Mouse (Mus musculus) Patski (cell line): ENCODE data around the gene Adh4. TPM values are rescaled to one million over a fixed set of nuclear protein-coding genes. Genes with fewer than 3 reads are reported as not detected.
"Not testable (repeated sequence)": the region's sequence is repeated elsewhere in the genome, so short reads cannot be mapped to it uniquely, and the experiment has no call there.

Source experiments
- ATAC-seq: fragments of 100-300 bp; one replicate; pipeline ENCODE4 v1.8.0; 2021
- CTCF ChIA-PET: fragments of 350-600 bp; sonication (Branson Sonifier 250); formaldehyde crosslinking; loops from one replicate; lab custom pipeline; 2022; ENCODE audit warnings: inconsistent platforms; lab: Charles Lee
- POLR2A ChIA-PET: fragments of 350-600 bp; sonication (Branson Sonifier 250); formaldehyde crosslinking; loops from one replicate; lab custom pipeline; 2022; ENCODE audit warnings: antibody characterized with exemption, inconsistent platforms; lab: Charles Lee
- DNase-seq: peaks from one replicate; pipeline ENCODE4 v3.0.0-alpha.2; 2011; ENCODE audit warnings: low read depth, low spot score
- H3K27me3 ChIP-seq: fragments of 371-371 bp; one replicate; pipeline ENCODE4 v1.5.1; 2021
- CTCF ChIP-seq: fragments of 100-300 bp; IDR thresholded peaks from one replicate; pipeline ENCODE4 v1.5.1; 2021
- in situ Hi-C: fragments of 300-500 bp; cut with MboI; formaldehyde crosslinking; loops from 3 replicates; pipeline ENCODE4 v1.11.1; 2018; ENCODE audit warnings: low pct_unique_long_range_greater_than_20kb, mixed read lengths
- polyA plus RNA-seq: library from polyadenylated mRNA; unstranded; gene quantifications from one replicate; pipeline ENCODE4 v1.2.3, GENCODE M21; 2021

Gene Adh4
- polyA plus RNA-seq, 1 experiment from 2014 or later, result not detected

- in situ Hi-C loops, result loop anchor here (10.0 kb wide), 1 partner anchor 733 kb away; no protein-coding TSS in a partner anchor
- no peaks in the 10 kb centered on the region for H3K27me3 ChIP-seq
- ChIA-PET POLR2A (no interaction called here), CTCF (interaction anchor here (2.4 kb wide), 1 partner anchor 15 kb away, joined by 7 read pairs; no protein-coding TSS in a partner anchor)
- no peak for ATAC-seq
- DNase-seq, result no peak
- TF ChIP-seq CTCF, result no peak
Measured at GRCm38 (mm10) chr3:138461832-138462231, 46.6 kb downstream of the Adh4 start.

GRCm38 (mm10) chr3:138463137-138463536, 47.9 kb downstream of the Adh4 start:
- in situ Hi-C loops, result loop anchor here (10.0 kb wide), 1 partner anchor 732 kb away; no protein-coding TSS in a partner anchor
- DNase-seq (no peak), ATAC-seq (no peak)
- CTCF ChIA-PET, result interaction anchor here (0.7 to 2.4 kb wide), 6 partner anchors 9 to 446 kb away, joined by 3 to 7 read pairs (median 4); no protein-coding TSS in a partner anchor
- H3K27me3 ChIP-seq, result no peaks in the 10 kb centered on the region
- POLR2A ChIA-PET, result no interaction called here
- peak; percentile 81 for TF ChIP-seq CTCF

GRCm38 (mm10) chr3:138463807-138464206, 48.5 kb downstream of the Adh4 start:
- no peak for TF ChIP-seq CTCF
- in situ Hi-C loops, result loop anchor here (10.0 kb wide), 1 partner anchor 731 kb away; no protein-coding TSS in a partner anchor
- CTCF ChIA-PET, result interaction anchor here (0.7 to 2.4 kb wide), 5 partner anchors 8 to 18 kb away, joined by 3 to 7 read pairs (median 4); no protein-coding TSS in a partner anchor
- DNase-seq (no peak), ATAC-seq (no peak)
- H3K27me3 ChIP-seq, result no peaks in the 10 kb centered on the region
- POLR2A ChIA-PET, result no interaction called here

- POLR2A ChIA-PET, result no interaction called here
- CTCF ChIA-PET, result interaction anchor here (0.7 kb wide), 1 partner anchor 18 kb away, joined by 3 read pairs; no protein-coding TSS in a partner anchor
- DNase-seq, result no peak
- no peak for TF ChIP-seq CTCF
- in situ Hi-C loops, result loop anchor here (10.0 kb wide), 1 partner anchor 730 kb away; no protein-coding TSS in a partner anchor
- no peaks in the 10 kb centered on the region for H3K27me3 ChIP-seq
- no peak for ATAC-seq
Measured at GRCm38 (mm10) chr3:138464573-138465147, 49.4 kb downstream of the Adh4 start.

- ChIA-PET CTCF (interaction anchor here (0.7 to 1.3 kb wide), 3 partner anchors 10 to 16 kb away, joined by 3 to 5 read pairs (median 5); no protein-coding TSS in a partner anchor), POLR2A (interaction anchor here (0.6 to 0.7 kb wide), 2 partner anchors 23 to 27 kb away, joined by 3 to 4 read pairs; partner anchors contain the start of gene Metap1)
- ATAC-seq, H3K27me3 ChIP-seq, DNase-seq: not testable (repeated sequence)
- in situ Hi-C loops, result loop anchor here (10.0 kb wide), 1 partner anchor 728 kb away; no protein-coding TSS in a partner anchor
Measured at GRCm38 (mm10) chr3:138466656-138467055, 51.4 kb downstream of the Adh4 start.

GRCm38 (mm10) chr3:138471066-138471465, 55.8 kb downstream of the Adh4 start:
- ATAC-seq, result no peak
- in situ Hi-C loops, result no loop called here
- CTCF ChIA-PET, result no interaction called here

GRCm38 (mm10) chr3:138479489-138479888, 64.2 kb downstream of the Adh4 start:
- in situ Hi-C loops, result no loop called here
- ChIA-PET CTCF (no interaction called here), POLR2A (no interaction called here)
- no peak for DNase-seq
- ATAC-seq, result no peak
- TF ChIP-seq CTCF, result no peak
- H3K27me3 ChIP-seq, result no peaks in the 10 kb centered on the region

More at GRCm38 (mm10) chr3:138471066-138471465, 55.8 kb downstream of the Adh4 start:
- POLR2A ChIA-PET, result no interaction called here
- no peak for DNase-seq
- H3K27me3 ChIP-seq, result no peaks in the 10 kb centered on the region
- no peak for TF ChIP-seq CTCF

Other genes starting within 250 kb of the Adh4 start
- gene 4930579F01Rik, start 221.6 kb upstream of the Adh4 start, polyA plus RNA-seq, result not detected
- 5.8 TPM for gene Adh7, start 197.7 kb upstream of the Adh4 start, polyA plus RNA-seq
- 1.1 TPM for gene Adh1, start 154.5 kb upstream of the Adh4 start, polyA plus RNA-seq
- gene Adh6a, start 102.2 kb upstream of the Adh4 start, polyA plus RNA-seq, result 0.23 TPM
- 0.09 TPM for gene Adh6b, start 73.7 kb upstream of the Adh4 start, polyA plus RNA-seq
- 292 TPM for gene Adh5, start 27.6 kb downstream of the Adh4 start, polyA plus RNA-seq
- 96.9 TPM for gene Metap1, start 74.0 kb downstream of the Adh4 start, polyA plus RNA-seq
- gene Eif4e, start 110.7 kb downstream of the Adh4 start, polyA plus RNA-seq, result 347 TPM